Mouse (Mus musculus) G1E (cell line): ENCODE measurements around the gene Iqcn.

Source experiments
- CTCF ChIP-seq: IDR thresholded peaks from 2 replicates; pipeline ENCODE4 v1.5.1; 2012; ENCODE audit warnings: low read depth, low read length, inconsistent platforms, mixed read lengths
- GATA2 ChIP-seq: IDR thresholded peaks from 2 replicates; pipeline ENCODE4 v1.6.1; 2012; ENCODE audit warnings: low read depth, low read length, inconsistent platforms, borderline replicate concordance

GRCm38 (mm10) chr8:70699834-70700554, 3.3 kb upstream of the Iqcn start:
- TF ChIP-seq CTCF (no peak), GATA2 (no peak)
